Mouse (Mus musculus) neural tube, embryonic 14.5 days (tissue): Measurements from ENCODE around the gene Ctsw. TPM values are rescaled to one million over a fixed set of nuclear protein-coding genes. Genes with fewer than 3 reads are reported as not detected.

ENCODE experiments used
- ATAC-seq: fragments of 200-750 bp; cut with Nextera tagmentation; 2 replicates; pipeline ENCODE4 v1.8.0; 2017; ENCODE audit warnings: low read depth, mild to moderate bottlenecking, moderate TSS enrichment, moderate library complexity
- H3K27ac ChIP-seq: fragments of 300-500 bp; sonication (generic); 2 replicates; pipeline ENCODE4 v1.5.1; 2014; ENCODE audit warnings: low read depth, mild to moderate bottlenecking, control low read depth, low read length, moderate library complexity, mixed read lengths
- H3K27me3 ChIP-seq: fragments of 300-500 bp; sonication (generic); 2 replicates; pipeline ENCODE4 v1.6.1; 2014; ENCODE audit warnings: low read length; ENCODE audit not compliant: control insufficient read depth, insufficient read depth
- H3K36me3 ChIP-seq: fragments of 300-500 bp; sonication (generic); 2 replicates; pipeline ENCODE4 v1.6.1; 2014; ENCODE audit warnings: low read length, mixed read lengths; ENCODE audit not compliant: control insufficient read depth, insufficient read depth
- H3K4me1 ChIP-seq: fragments of 300-500 bp; sonication (generic); 2 replicates; pipeline ENCODE4 v1.6.1; 2014; ENCODE audit warnings: low read length; ENCODE audit not compliant: control insufficient read depth, insufficient read depth
- H3K4me2 ChIP-seq: fragments of 300-500 bp; sonication (generic); 2 replicates; pipeline ENCODE4 v1.6.1; 2014; ENCODE audit warnings: mild to moderate bottlenecking, low read depth, low read length, control low read depth
- H3K4me3 ChIP-seq: fragments of 300-500 bp; sonication (generic); 2 replicates; pipeline ENCODE4 v1.5.1; 2014; ENCODE audit warnings: low read depth, low read length, control low read depth, mixed read lengths
- H3K9ac ChIP-seq: fragments of 300-500 bp; sonication (generic); replicated peaks from 2 replicates; pipeline ENCODE4 v1.6.1; 2014; ENCODE audit warnings: low read depth, mild to moderate bottlenecking, control low read depth, low read length, mixed read lengths
- H3K9me3 ChIP-seq: fragments of 300-500 bp; sonication (generic); 2 replicates; pipeline ENCODE4 v1.6.1; 2016; ENCODE audit warnings: low read length; ENCODE audit not compliant: control insufficient read depth
- WGBS: fragments of 180-500 bp; shearing (Covaris S2); extraction: QIAGEN DNeasy Blood & Tissue Kit; methylation state at CpG from one replicate; pipeline ENCODE4 v1.1.7; 2014; 5-methylcytosine and 5-hydroxymethylcytosine counted together
- polyA plus RNA-seq: library from polyadenylated mRNA; unstranded; fragments of >200 nt; fragmentation: Nextera tagmentation; extraction: Ambion mirVana; gene quantifications from 2 replicates; pipeline ENCODE4 v1.2.1, GENCODE M21; 2014

Ctsw gene
- polyA plus RNA-seq, 1 experiment from 2014 or later, result 4.2 TPM

GRCm38 (mm10) chr19:5484496-5484895, 16.2 kb upstream of the Ctsw start:
- Histone ChIP-seq H3K4me2 (no peak overlapping the region), H3K4me3 (no peak overlapping the region), H3K36me3 (peaks cover 27% of the 10 kb centered on the region), H3K27ac (no peak overlapping the region), H3K4me1 (peaks cover 9% of the 10 kb centered on the region; the same call in 1 of the 2 replicates), H3K9me3 (no peaks in the 10 kb centered on the region), H3K9ac (no peak overlapping the region), H3K27me3 (no peaks in the 10 kb centered on the region)
- ATAC-seq, result no peak
- WGBS, result 93% methylated on average over 5 of the region's 5 CpGs

GRCm38 (mm10) chr19:5483386-5484359, 15.4 kb upstream of the Ctsw start:
- Histone ChIP-seq H3K9me3 (no peaks in the 10 kb centered on the region), H3K4me1 (peaks cover 8% of the 10 kb centered on the region; the same call in 1 of the 2 replicates), H3K4me3 (no peak overlapping the region), H3K36me3 (peaks cover 27% of the 10 kb centered on the region), H3K27me3 (no peaks in the 10 kb centered on the region), H3K4me2 (no peak overlapping the region), H3K27ac (no peak overlapping the region), H3K9ac (no peak overlapping the region)
- 94% methylated on average over 19 of the region's 19 CpGs for WGBS
- ATAC-seq, result no peak

- Histone ChIP-seq H3K9me3 (no peaks in the 10 kb centered on the region), H3K9ac (no peak overlapping the region), H3K4me2 (no peak overlapping the region), H3K36me3 (peaks cover 27% of the 10 kb centered on the region), H3K4me1 (no peaks in the 10 kb centered on the region), H3K27me3 (no peaks in the 10 kb centered on the region), H3K4me3 (no peak overlapping the region), H3K27ac (no peak overlapping the region)
- WGBS, result 94% methylated on average over 10 of the region's 10 CpGs
- no peak for ATAC-seq
Measured at GRCm38 (mm10) chr19:5481398-5481797, 13.1 kb upstream of the Ctsw start.

- Histone ChIP-seq H3K27ac (no peak overlapping the region), H3K36me3 (peaks cover 22% of the 10 kb centered on the region), H3K4me2 (no peak overlapping the region), H3K4me1 (peaks cover 8% of the 10 kb centered on the region), H3K9me3 (no peaks in the 10 kb centered on the region), H3K9ac (no peak overlapping the region), H3K27me3 (no peaks in the 10 kb centered on the region), H3K4me3 (no peak overlapping the region)
- 96% methylated on average over 10 of the region's 10 CpGs for WGBS
- ATAC-seq, result no peak
Measured at GRCm38 (mm10) chr19:5480016-5480415, 11.7 kb upstream of the Ctsw start.

- no peaks in the 10 kb centered on the region for H3K9me3 ChIP-seq
- no peak overlapping the region for H3K27ac ChIP-seq
- H3K27me3 ChIP-seq, result no peaks in the 10 kb centered on the region
- peaks cover 16% of the 10 kb centered on the region for H3K4me1 ChIP-seq
- H3K9ac ChIP-seq, result no peak overlapping the region
- no peak overlapping the region for H3K4me3 ChIP-seq
- H3K4me2 ChIP-seq, result no peak overlapping the region
- 94% methylated on average over 18 of the region's 18 CpGs for WGBS
- no peak for ATAC-seq
- peaks cover 11% of the 10 kb centered on the region for H3K36me3 ChIP-seq
Measured at GRCm38 (mm10) chr19:5477668-5478300, 9.5 kb upstream of the Ctsw start.

GRCm38 (mm10) chr19:5477004-5477667, 8.8 kb upstream of the Ctsw start:
- H3K4me2 ChIP-seq, result no peak overlapping the region
- no peaks in the 10 kb centered on the region for H3K27me3 ChIP-seq
- H3K4me3 ChIP-seq, result no peak overlapping the region
- no peaks in the 10 kb centered on the region for H3K9me3 ChIP-seq
- H3K4me1 ChIP-seq, result peaks cover 16% of the 10 kb centered on the region
- no peak overlapping the region for H3K9ac ChIP-seq
- 0 out of 2 replicates have a peak, but pooled peaks cover 4% of the 10 kb centered on the region for H3K36me3 ChIP-seq
- ATAC-seq, result no peak
- 68% methylated on average over 10 of the region's 10 CpGs for WGBS
- H3K27ac ChIP-seq, result no peak overlapping the region

- Histone ChIP-seq H3K4me1 (peaks cover 16% of the 10 kb centered on the region), H3K27me3 (no peaks in the 10 kb centered on the region), H3K9me3 (no peaks in the 10 kb centered on the region), H3K4me2 (peak overlapping the region; percentile 95), H3K4me3 (peak overlapping the region; percentile 59), H3K9ac (peak overlapping the region; percentile 84), H3K27ac (peak overlapping the region; percentile 55), H3K36me3 (0 out of 2 replicates have a peak, but pooled peaks cover 4% of the 10 kb centered on the region)
- peak; percentile 9; the same call in 1 of the 2 replicates for ATAC-seq
- 20% methylated on average over 13 of the region's 13 CpGs for WGBS
Measured at GRCm38 (mm10) chr19:5475069-5475714, 6.9 kb upstream of the Ctsw start.

- peak overlapping the region; percentile 55 for H3K27ac ChIP-seq
- H3K4me3 ChIP-seq, result peak overlapping the region; percentile 59
- H3K9ac ChIP-seq, result peak overlapping the region; percentile 84
- WGBS, result under 1% methylated on average over 27 of the region's 68 CpGs
- peak overlapping the region; percentile 95 for H3K4me2 ChIP-seq
- ATAC-seq, result peak; percentile 62; the same call in 1 of the 2 replicates
- no peaks in the 10 kb centered on the region for H3K27me3 ChIP-seq
- peaks cover 16% of the 10 kb centered on the region for H3K4me1 ChIP-seq
- no peaks in the 10 kb centered on the region for H3K36me3 ChIP-seq
- no peaks in the 10 kb centered on the region for H3K9me3 ChIP-seq
Measured at GRCm38 (mm10) chr19:5474281-5475068, 6.2 kb upstream of the Ctsw start.
